Mouse (Mus musculus): ENCODE measurements around the gene Gbp4. TPM values are rescaled to one million over a fixed set of nuclear protein-coding genes. Genes with fewer than 3 reads are reported as not detected.
"Not testable (repeated sequence)": the region's sequence is repeated elsewhere in the genome, so short reads cannot be mapped to it uniquely, and the experiment has no call there.

Gene Gbp4
- polyA plus RNA-seq (2014; fragmentation: Nextera tagmentation; extraction: Ambion mirVana): 0.61 and 1.1 TPM in 2 replicates

DNA sequence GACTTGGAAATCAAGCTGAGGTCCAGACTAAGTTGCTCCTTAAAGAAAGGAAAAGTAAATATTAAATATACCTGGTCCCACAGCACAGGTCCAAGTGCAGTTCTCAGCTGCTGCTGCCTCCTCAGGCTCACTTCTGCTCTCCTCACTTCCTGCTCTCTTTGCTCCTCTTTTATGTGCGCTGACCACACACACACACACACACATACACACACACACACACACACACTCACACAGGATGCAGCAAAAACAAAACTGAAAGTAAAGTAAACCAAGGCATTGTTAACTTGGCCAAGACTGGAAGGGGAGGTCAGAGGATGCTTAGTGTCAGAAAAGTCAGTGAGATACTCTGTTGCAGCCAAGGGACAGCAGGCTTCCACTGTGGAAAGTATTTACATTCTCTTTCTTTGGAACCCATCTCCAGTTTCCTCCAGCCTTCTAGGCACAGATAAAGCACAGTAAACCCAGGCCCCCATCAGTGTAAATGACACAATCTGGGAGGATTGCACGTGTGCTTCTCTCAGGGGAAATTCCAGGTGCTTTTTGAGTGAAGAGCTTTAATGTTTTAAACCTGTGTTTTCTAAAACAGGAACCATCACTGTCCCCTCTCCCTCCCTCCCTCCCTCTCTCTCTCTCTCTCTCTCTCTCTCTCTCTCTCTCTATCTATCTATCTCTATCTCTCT lies at the start of gene Gbp4, which contains the start of the genes Gbp9 and Gbp8:
Gene Gbp4, minus strand, starts transcription at position 178 of the 680 bp plus-strand sequence.
Gene Gbp9, minus strand, starts transcription at position 131 of the 680 bp plus-strand sequence.
Gene Gbp8, minus strand, starts transcription at position 132 of the 680 bp plus-strand sequence.
- not testable (repeated sequence) for H3K9me3 ChIP-seq (ENCODE audit: control insufficient read depth, low read depth, low read length); H3K9ac ChIP-seq (replicated peaks; ENCODE audit: low read depth, low read length); H3K4me3 ChIP-seq (ENCODE audit: low read depth, low read length); H3K27me3 ChIP-seq (ENCODE audit: control insufficient read depth, insufficient read depth, low read length); ATAC-seq (ENCODE audit: insufficient number of reproducible peaks, insufficient read depth, low FRiP score, low read depth); H3K27ac ChIP-seq (ENCODE audit: low read length); H3K4me1 ChIP-seq (ENCODE audit: control insufficient read depth, insufficient read depth, low read length); H3K4me2 ChIP-seq (replicated peaks; ENCODE audit: low read depth, low read length); H3K36me3 ChIP-seq (ENCODE audit: control insufficient read depth, insufficient read depth, low read length)
- WGBS: 19% methylated on average over 2 of the region's 2 CpGs

DNA sequence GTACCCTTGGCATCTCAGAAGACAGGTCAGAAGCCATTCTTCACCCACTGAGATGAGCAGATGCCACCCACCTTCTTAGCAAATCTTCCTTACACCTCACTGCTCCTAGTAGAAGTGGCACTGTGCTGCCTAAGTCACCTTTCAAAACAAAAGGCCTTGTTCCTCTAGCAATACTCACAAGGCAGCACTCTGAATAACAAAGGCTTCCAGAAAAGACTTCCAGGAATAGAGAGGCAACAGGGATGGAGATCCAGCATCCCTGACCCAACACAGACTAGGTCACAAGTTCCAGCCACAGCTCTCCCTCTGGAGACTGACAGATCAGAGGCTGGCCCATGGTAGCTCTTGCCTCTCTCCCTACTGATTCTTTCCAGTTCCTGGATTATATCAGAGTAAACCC lies 42.1 kb upstream of the Gbp4 start:
- no peaks in the 10 kb centered on the region for H3K4me1 ChIP-seq (ENCODE audit: control insufficient read depth, insufficient read depth, low read length)
- no peaks in the 10 kb centered on the region for H3K36me3 ChIP-seq (ENCODE audit: control insufficient read depth, insufficient read depth, low read length)
- no peak overlapping the region for H3K4me2 ChIP-seq (replicated peaks; ENCODE audit: low read depth, low read length)
- no peak overlapping the region for H3K4me3 ChIP-seq (ENCODE audit: low read depth, low read length)
- no peak overlapping the region for H3K9ac ChIP-seq (replicated peaks; ENCODE audit: low read depth, low read length)
- ATAC-seq (ENCODE audit: insufficient number of reproducible peaks, insufficient read depth, low FRiP score, low read depth): no peak
- H3K27ac ChIP-seq (ENCODE audit: low read length): no peak overlapping the region
- H3K27me3 ChIP-seq (ENCODE audit: control insufficient read depth, insufficient read depth, low read length): no peaks in the 10 kb centered on the region
- no peaks in the 10 kb centered on the region for H3K9me3 ChIP-seq (ENCODE audit: control insufficient read depth, low read depth, low read length)

DNA sequence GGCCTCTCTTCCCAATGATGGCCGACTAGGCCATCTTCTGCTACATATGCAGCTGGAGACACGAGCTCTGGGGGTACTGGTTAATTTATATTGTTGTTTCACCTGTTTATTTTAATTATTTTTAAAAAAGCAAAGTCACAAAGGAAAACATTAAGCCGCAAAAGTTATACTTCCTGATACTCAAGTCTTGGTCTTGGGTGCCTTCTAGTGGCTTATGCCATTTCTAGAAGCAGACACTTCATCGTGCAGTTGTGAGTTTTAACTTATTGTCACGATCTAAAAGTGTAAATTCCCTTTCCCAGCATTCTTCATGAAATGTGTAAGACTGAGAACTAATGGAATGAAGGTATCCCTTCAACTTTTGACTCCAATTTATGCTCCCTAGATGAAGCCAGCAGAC lies 17.2 kb upstream of the Gbp4 start:
- 80% methylated on average over 5 of the region's 5 CpGs for WGBS
- H3K4me1 ChIP-seq (ENCODE audit: control insufficient read depth, insufficient read depth, low read length): no peaks in the 10 kb centered on the region
- H3K36me3 ChIP-seq (ENCODE audit: control insufficient read depth, insufficient read depth, low read length): no peaks in the 10 kb centered on the region
- H3K27me3 ChIP-seq (ENCODE audit: control insufficient read depth, insufficient read depth, low read length): no peaks in the 10 kb centered on the region
- no peak overlapping the region for H3K4me3 ChIP-seq (ENCODE audit: low read depth, low read length)
- H3K9me3 ChIP-seq (ENCODE audit: control insufficient read depth, low read depth, low read length): no peaks in the 10 kb centered on the region
- no peak for ATAC-seq (ENCODE audit: insufficient number of reproducible peaks, insufficient read depth, low FRiP score, low read depth)
- no peak overlapping the region for H3K9ac ChIP-seq (replicated peaks; ENCODE audit: low read depth, low read length)
- no peak overlapping the region for H3K4me2 ChIP-seq (replicated peaks; ENCODE audit: low read depth, low read length)
- no peak overlapping the region for H3K27ac ChIP-seq (ENCODE audit: low read length)

DNA sequence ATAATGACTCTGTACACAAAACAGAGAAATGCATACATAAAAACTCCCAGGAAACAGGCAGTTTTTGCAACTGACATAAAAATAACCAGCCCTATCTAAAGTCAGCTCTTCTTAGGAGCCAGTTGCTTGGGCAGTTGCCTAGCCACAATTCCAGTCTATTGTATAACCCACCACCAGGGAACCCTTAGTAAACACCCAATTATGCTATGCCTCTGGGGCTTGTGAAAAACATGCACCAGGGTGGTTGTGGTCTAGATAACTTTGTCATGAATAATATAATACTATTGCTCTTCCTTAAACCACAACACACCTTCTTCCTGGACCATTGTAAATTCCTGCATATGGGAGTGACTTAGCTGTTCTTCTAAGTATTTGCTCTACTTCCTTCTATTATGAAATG lies 14.7 kb upstream of the Gbp4 start:
- ATAC-seq (ENCODE audit: insufficient number of reproducible peaks, insufficient read depth, low FRiP score, low read depth): no peak
- Histone ChIP-seq H3K4me2 (replicated peaks; ENCODE audit: low read depth, low read length) (no peak overlapping the region), H3K27me3 (ENCODE audit: control insufficient read depth, insufficient read depth, low read length) (no peaks in the 10 kb centered on the region), H3K27ac (ENCODE audit: low read length) (no peak overlapping the region), H3K4me3 (ENCODE audit: low read depth, low read length) (no peak overlapping the region), H3K36me3 (ENCODE audit: control insufficient read depth, insufficient read depth, low read length) (no peaks in the 10 kb centered on the region), H3K4me1 (ENCODE audit: control insufficient read depth, insufficient read depth, low read length) (no peaks in the 10 kb centered on the region), H3K9ac (replicated peaks; ENCODE audit: low read depth, low read length) (no peak overlapping the region), H3K9me3 (ENCODE audit: control insufficient read depth, low read depth, low read length) (no peaks in the 10 kb centered on the region)

DNA sequence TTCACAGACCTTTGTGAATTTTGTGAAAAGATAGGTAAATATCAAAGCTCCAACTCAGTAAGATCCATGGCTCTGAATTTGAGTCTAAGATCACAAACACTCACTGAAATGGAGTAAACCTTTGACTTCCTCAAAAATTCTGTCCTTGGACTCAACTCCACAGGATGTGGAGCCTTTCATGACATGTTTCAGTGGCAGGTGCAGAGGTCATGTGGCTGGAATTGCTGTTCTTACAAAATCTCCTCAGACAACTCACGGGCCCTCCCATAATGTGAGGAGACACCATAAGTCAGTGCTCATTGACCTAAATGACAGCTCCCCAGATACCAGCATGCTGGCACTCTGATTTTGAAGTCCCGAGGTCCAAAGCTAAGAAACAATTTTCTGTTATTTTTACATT lies 8.7 kb upstream of the Gbp4 start:
- WGBS: 58% methylated on average over 2 of the region's 2 CpGs
- not testable (repeated sequence) for H3K4me1 ChIP-seq (ENCODE audit: control insufficient read depth, insufficient read depth, low read length); H3K4me2 ChIP-seq (replicated peaks; ENCODE audit: low read depth, low read length); H3K27me3 ChIP-seq (ENCODE audit: control insufficient read depth, insufficient read depth, low read length); H3K9me3 ChIP-seq (ENCODE audit: control insufficient read depth, low read depth, low read length); H3K27ac ChIP-seq (ENCODE audit: low read length); ATAC-seq (ENCODE audit: insufficient number of reproducible peaks, insufficient read depth, low FRiP score, low read depth); H3K36me3 ChIP-seq (ENCODE audit: control insufficient read depth, insufficient read depth, low read length); H3K9ac ChIP-seq (replicated peaks; ENCODE audit: low read depth, low read length); H3K4me3 ChIP-seq (ENCODE audit: low read depth, low read length)

DNA sequence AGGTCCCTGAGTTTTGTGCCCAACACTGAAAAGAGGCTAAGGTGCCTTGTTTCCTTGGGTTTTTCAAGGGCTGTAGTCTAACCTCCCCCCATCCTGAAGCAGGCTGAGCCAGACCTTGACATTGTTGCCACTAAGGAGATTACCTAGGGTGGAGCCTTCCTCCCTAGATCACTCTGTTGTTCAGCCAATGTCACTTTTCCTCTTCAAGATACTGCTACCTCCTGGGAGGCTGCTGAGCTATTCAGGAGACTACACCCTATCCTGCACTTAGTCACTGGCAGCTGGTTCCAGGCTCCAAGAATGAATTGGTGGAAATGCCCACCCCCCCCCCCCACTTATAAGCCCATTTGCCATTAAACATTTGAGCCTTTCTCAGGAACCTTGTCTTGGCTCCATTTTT lies 7.1 kb upstream of the Gbp4 start:
- Histone ChIP-seq H3K9ac (replicated peaks; ENCODE audit: low read depth, low read length) (no peak overlapping the region), H3K27me3 (ENCODE audit: control insufficient read depth, insufficient read depth, low read length) (no peaks in the 10 kb centered on the region), H3K27ac (ENCODE audit: low read length) (no peak overlapping the region), H3K9me3 (ENCODE audit: control insufficient read depth, low read depth, low read length) (no peaks in the 10 kb centered on the region), H3K36me3 (ENCODE audit: control insufficient read depth, insufficient read depth, low read length) (no peaks in the 10 kb centered on the region), H3K4me1 (ENCODE audit: control insufficient read depth, insufficient read depth, low read length) (no peaks in the 10 kb centered on the region), H3K4me3 (ENCODE audit: low read depth, low read length) (no peak overlapping the region), H3K4me2 (replicated peaks; ENCODE audit: low read depth, low read length) (no peak overlapping the region)
- no peak for ATAC-seq (ENCODE audit: insufficient number of reproducible peaks, insufficient read depth, low FRiP score, low read depth)

DNA sequence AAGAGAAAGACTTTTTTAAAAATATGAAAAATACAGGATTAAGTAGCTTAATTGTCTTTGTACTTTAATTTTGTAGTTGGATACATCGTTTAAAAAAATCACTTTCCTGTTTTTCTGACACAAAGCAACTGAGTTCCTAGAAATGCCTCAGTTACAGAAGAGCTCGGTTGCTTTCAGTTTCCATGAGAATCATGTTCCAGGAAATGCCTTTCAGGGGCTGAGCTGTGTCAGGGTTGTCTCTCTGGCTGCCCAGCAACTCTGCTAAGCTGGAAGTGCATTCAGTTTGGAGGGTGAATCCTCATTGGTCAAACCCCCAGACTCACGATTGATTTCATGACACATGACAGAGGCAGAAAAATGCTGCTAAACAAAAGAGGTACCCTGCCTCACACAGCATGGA lies 6.3 kb upstream of the Gbp4 start:
- not testable (repeated sequence) for H3K36me3 ChIP-seq (ENCODE audit: control insufficient read depth, insufficient read depth, low read length); H3K4me2 ChIP-seq (replicated peaks; ENCODE audit: low read depth, low read length); H3K27ac ChIP-seq (ENCODE audit: low read length); H3K9ac ChIP-seq (replicated peaks; ENCODE audit: low read depth, low read length); H3K9me3 ChIP-seq (ENCODE audit: control insufficient read depth, low read depth, low read length); ATAC-seq (ENCODE audit: insufficient number of reproducible peaks, insufficient read depth, low FRiP score, low read depth); H3K4me1 ChIP-seq (ENCODE audit: control insufficient read depth, insufficient read depth, low read length); H3K4me3 ChIP-seq (ENCODE audit: low read depth, low read length); H3K27me3 ChIP-seq (ENCODE audit: control insufficient read depth, insufficient read depth, low read length)
- WGBS: 48% methylated on average over 3 of the region's 3 CpGs

DNA sequence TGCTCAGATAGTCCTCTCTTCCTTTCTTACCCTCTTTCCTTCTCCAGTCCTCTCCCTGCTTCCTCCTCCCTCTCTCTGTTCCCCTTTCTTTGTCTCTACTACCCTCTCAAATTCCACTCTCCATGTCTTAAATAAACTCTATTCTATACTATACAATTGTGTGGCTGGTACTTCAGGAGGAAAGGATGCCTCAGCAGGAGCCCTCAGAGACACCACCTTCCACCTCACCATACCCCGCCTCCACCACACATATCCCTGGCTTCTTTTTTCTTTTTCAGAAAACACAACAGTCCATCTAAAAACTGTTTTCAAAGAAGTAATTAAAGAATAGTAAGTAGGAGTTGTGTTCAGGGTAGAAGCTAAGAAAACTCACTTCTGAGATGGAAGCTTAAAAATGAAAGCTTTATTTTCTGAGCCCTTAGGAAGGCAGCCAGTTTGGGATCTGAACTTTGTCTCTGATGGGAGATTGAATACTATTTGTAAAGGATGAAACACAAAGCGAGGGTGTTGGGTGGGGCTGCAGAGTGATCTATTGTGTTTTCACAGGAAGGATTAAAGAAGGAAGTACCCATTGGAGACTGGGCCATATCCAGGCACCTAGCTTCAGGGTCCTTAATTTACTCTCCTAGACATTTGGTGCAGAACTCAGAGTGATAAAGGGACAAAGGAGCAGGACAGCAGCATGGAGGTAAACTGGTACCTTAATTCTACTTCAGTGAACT lies 864 bp upstream of the Gbp4 start:
- H3K27me3 ChIP-seq (ENCODE audit: control insufficient read depth, insufficient read depth, low read length); H3K4me2 ChIP-seq (replicated peaks; ENCODE audit: low read depth, low read length); H3K4me3 ChIP-seq (ENCODE audit: low read depth, low read length); H3K36me3 ChIP-seq (ENCODE audit: control insufficient read depth, insufficient read depth, low read length); H3K9ac ChIP-seq (replicated peaks; ENCODE audit: low read depth, low read length); H3K27ac ChIP-seq (ENCODE audit: low read length); H3K4me1 ChIP-seq (ENCODE audit: control insufficient read depth, insufficient read depth, low read length); H3K9me3 ChIP-seq (ENCODE audit: control insufficient read depth, low read depth, low read length); ATAC-seq (ENCODE audit: insufficient number of reproducible peaks, insufficient read depth, low FRiP score, low read depth): not testable (repeated sequence)
- 57% methylated on average over 2 of the region's 2 CpGs for WGBS

DNA sequence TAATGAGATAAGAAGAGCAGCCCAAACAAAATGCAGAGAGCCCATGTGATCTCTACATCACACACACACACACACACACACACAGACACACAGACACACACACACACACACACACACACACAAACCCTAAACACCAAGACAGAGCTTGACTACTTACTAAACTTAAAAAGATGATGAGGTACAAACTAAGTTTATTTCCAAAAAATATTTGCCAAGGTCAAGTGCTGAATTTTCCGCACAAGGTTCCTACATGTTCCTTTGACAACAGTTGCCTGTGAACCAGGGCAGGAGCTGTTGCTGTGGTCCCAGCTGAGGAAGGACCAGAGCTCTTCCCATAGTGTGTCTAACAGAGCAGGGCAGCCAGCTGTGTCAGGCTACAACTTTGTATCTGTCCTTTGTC lies 480 bp downstream of the Gbp4 start:
- Histone ChIP-seq H3K27me3 (ENCODE audit: control insufficient read depth, insufficient read depth, low read length) (no peaks in the 10 kb centered on the region), H3K4me3 (ENCODE audit: low read depth, low read length) (no peak overlapping the region), H3K4me2 (replicated peaks; ENCODE audit: low read depth, low read length) (no peak overlapping the region), H3K4me1 (ENCODE audit: control insufficient read depth, insufficient read depth, low read length) (no peaks in the 10 kb centered on the region), H3K27ac (ENCODE audit: low read length) (no peak overlapping the region), H3K36me3 (ENCODE audit: control insufficient read depth, insufficient read depth, low read length) (no peaks in the 10 kb centered on the region), H3K9me3 (ENCODE audit: control insufficient read depth, low read depth, low read length) (no peaks in the 10 kb centered on the region), H3K9ac (replicated peaks; ENCODE audit: low read depth, low read length) (no peak overlapping the region)
- 83% methylated on average over 1 of the region's 1 CpGs for WGBS
- ATAC-seq (ENCODE audit: insufficient number of reproducible peaks, insufficient read depth, low FRiP score, low read depth): no peak
